Mouse (Mus musculus) left cerebral cortex, postnatal 4 days (tissue): ENCODE measurements around the gene Shroom1. TPM values are rescaled to one million over a fixed set of nuclear protein-coding genes. Genes with fewer than 3 reads are reported as not detected.
A peak's percentile ranks its signal among the peaks of the same experiment; 100 is the strongest.
"Not testable (repeated sequence)": the region's sequence is repeated elsewhere in the genome, so short reads cannot be mapped to it uniquely, and the experiment has no call there.

Experiments used
- DNase-seq: peaks from one replicate; pipeline ENCODE4 v3.0.0-alpha.2; 2022
- intact Hi-C: fragments of 180-260 bp; cut with DNase I; formaldehyde crosslinking; loops from one replicate; pipeline ENCODE4 v1.15.1; 2025
- total RNA-seq, 2 experiments: library from RNA; stranded (reverse); gene quantifications; 2 replicates each; pipeline ENCODE4 v1.2.3; 2021

Gene Shroom1
- total RNA-seq, result 1 to 10 TPM; 2.8 to 3.2 TPM

- DNase-seq, result no peak
Observed at GRCm38 (mm10) chr11:53456474-53457371, at the start of gene Shroom1, which contains the start of gene Gm10447. Gene Shroom1, plus strand, starts transcription at chr11:53457205. Gene Gm10447, minus strand, starts transcription at chr11:53457110.

DNA sequence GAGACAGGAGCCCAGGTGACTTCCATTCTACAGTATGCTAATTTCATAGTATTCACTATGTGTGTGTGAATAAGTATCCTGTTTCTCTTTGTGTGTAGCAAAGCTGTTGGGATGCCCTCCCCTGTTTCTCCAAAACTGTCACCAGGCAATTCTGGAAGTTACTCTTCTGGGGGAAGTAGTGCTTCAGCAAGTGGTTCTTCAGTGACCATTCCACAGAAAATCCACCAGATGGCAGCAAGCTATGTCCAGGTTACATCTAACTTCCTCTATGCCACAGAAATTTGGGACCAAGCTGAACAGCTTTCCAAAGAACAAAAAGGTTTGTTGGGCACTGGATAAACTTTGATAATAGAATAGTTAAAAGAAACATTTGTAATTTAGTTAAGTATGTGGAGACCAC lies 45.3 kb upstream of the Shroom1 start:
- DNase-seq, result no peak
- intact Hi-C loops, result loop anchor here (5.0 to 10.0 kb wide), 2 partner anchors 34 to 127 kb away; no protein-coding TSS in a partner anchor

More at GRCm38 (mm10) chr11:53456474-53457371, at the start of gene Shroom1, which contains the start of gene Gm10447:
- intact Hi-C loops, result no loop called here

GRCm38 (mm10) chr11:53413871-53414270 lies 43.1 kb upstream of the Shroom1 start:
- intact Hi-C loops, result loop anchor here (5.0 to 10.0 kb wide), 2 partner anchors 37 to 129 kb away; no protein-coding TSS in a partner anchor
- DNase-seq, result no peak

DNA sequence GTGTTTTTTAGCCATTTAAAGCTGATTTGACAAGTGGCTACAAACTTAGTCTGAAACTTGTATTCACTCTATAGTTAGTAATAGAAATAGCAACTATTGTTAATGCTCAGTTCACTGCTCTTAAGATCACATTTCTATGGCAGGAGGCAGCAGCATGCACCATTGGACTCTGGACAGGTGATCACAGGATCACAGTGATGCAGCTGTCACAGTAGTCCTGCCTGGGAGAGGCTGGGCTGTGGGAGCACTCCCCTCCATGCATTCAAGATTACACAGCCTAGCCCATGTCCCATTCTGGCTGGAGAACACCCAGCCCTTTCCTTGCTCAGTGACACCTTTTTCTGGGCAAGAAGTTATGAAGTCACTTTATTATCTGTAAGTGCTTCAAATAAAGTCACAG lies 39.0 kb upstream of the Shroom1 start:
- DNase-seq, result no peak
- intact Hi-C loops, result loop anchor here (10.0 kb wide), 1 partner anchor 133 kb away; no protein-coding TSS in a partner anchor

DNA sequence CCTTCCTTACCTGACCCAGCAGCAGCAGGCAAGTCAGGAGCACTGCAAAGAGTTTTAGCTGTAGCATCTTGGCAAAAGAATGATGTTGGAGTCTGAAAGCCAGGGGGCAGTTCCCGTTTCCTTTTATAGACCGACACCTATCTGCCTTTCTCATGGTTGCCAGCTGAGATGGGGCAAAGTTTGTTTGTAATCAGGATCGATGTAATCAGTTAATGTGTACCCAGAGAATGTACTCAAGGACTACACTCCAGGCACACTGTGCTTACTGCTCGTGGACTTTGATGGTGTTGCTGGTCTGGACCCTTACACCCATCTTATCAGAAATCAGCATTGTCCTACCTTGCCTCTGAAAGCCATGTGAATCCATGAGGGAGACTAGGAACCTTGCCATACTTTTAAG lies 34.0 kb upstream of the Shroom1 start, which contains the start of gene Leap2:
TSS of gene Leap2 (minus strand) at position 135 of the 400 bp plus-strand sequence.
- DNase-seq, result no peak
- intact Hi-C loops, result no loop called here

GRCm38 (mm10) chr11:53424826-53425225 lies 32.2 kb upstream of the Shroom1 start:
- DNase-seq, result no peak
- intact Hi-C loops, result no loop called here

- no peak for DNase-seq
- intact Hi-C loops, result no loop called here
Observed at GRCm38 (mm10) chr11:53425251-53425650, 31.8 kb upstream of the Shroom1 start.

GRCm38 (mm10) chr11:53425711-53426255 lies 31.2 kb upstream of the Shroom1 start:
- intact Hi-C loops, result no loop called here

DNA sequence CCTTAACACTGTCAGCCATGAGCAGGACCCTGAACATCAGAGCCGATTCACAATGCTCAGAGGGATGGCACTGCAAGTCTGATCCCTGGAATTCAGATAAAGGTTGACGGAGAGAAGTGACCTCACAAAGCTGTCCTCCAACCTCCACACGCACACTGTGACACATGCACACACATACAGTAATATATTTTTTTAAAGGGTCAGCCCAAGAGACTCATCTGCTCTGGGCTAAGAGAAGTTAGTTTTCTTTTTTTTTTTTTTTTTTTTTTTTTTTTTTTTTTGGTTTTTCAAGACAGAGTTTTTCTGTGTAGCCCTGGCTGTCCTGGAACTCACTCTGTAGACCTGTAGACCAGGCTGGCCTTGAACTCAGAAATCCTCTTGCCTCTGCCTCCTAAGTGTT lies 30.1 kb upstream of the Shroom1 start:
- intact Hi-C loops, DNase-seq: not testable (repeated sequence)

More at GRCm38 (mm10) chr11:53425711-53426255, 31.2 kb upstream of the Shroom1 start:
- no peak for DNase-seq

GRCm38 (mm10) chr11:53427993-53428715 lies 28.9 kb upstream of the Shroom1 start:
- intact Hi-C loops, result no loop called here

GRCm38 (mm10) chr11:53428716-53429057 lies 28.3 kb upstream of the Shroom1 start:
- DNase-seq, result no peak
- intact Hi-C loops, result no loop called here

More at GRCm38 (mm10) chr11:53427993-53428715, 28.9 kb upstream of the Shroom1 start:
- no peak for DNase-seq

GRCm38 (mm10) chr11:53429182-53429581 lies 27.8 kb upstream of the Shroom1 start:
- intact Hi-C loops, result no loop called here

DNA sequence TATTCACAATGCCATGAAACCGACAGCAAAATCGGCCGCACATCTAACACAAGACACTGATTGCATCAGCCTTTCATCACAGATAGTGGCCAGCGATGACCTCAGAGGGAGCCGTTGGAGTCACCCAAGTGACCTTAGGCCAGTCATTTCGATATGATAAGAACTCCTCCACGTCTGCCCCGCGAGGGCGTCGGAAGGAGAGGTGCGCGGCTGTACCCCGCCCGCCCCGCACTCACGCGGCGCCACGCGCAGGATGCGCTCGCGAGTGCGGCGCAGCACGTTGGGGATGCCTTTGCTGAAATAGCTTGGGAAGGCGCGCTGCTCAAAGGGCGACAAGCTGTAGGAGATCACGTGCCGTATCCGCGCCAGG lies 26.7 kb upstream of the Shroom1 start:
- intact Hi-C loops, result no loop called here
- DNase-seq, result no peak

More at GRCm38 (mm10) chr11:53429182-53429581, 27.8 kb upstream of the Shroom1 start:
- DNase-seq, result no peak

GRCm38 (mm10) chr11:53430670-53431346 lies 26.2 kb upstream of the Shroom1 start, which contains the start of the genes Uqcrq and Gdf9:
Gene Uqcrq, minus strand, starts transcription at chr11:53430831.
Gene Gdf9, plus strand, starts transcription at chr11:53431023.
- DNase-seq, result peak; percentile 99
- intact Hi-C loops, result no loop called here

DNA sequence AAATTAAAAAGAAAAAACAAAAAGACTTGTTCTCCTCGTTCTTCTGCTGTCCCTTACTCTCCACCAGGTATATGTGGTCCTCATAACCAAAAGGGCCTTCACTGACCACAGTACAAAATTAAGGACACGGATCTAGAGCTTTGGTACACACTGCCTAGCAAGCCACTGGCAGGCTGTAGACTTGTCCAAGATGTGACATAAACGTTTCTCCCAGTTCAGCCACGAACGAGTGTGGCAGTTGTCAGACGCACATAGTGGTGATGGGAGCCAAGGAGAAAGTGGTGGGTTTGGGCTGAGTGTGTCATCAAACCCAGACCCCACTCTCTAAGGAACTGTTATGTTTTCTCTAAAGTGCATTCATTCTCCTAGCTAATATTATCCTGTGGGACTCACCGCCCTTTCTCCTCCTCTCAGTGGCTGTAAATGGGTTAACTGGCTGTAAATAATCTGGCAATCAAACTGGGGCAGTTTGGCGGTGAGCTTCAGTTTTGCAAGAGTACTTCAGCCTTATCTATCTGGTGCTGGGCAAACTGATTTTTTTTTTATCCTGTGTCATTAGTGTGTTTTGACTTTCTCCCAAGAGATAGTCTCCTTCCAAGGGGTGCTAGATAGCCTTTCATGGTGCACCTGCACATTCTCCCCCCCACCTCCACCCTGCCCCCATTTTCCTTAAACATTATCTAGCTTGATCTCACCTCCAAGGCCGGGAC lies 25.5 kb upstream of the Shroom1 start:
- no peak for DNase-seq
- intact Hi-C loops, result no loop called here

GRCm38 (mm10) chr11:53433057-53433456 lies 23.9 kb upstream of the Shroom1 start:
- DNase-seq, result no peak
- intact Hi-C loops, result no loop called here

DNA sequence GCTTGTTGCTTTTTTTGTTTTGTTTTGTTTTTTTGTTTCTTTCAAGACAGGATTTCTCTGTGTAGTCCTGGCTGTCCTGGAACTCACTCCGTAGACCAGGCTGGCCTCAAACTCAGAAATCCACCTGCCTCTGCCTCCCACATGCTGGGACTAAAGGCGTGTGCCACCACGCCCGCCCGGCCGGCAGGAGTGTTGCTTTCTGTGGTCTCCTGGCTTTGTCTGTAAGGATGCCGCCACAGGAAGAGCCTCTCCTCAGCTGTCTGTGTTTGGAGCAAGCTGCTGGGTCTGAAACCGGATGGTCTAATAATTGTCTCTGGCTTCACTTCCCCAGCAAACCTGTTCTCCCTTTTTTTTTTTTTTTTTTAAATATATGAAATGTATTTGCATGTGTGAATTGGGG lies 21.5 kb upstream of the Shroom1 start:
- intact Hi-C loops, result no loop called here
- no peak for DNase-seq

DNA sequence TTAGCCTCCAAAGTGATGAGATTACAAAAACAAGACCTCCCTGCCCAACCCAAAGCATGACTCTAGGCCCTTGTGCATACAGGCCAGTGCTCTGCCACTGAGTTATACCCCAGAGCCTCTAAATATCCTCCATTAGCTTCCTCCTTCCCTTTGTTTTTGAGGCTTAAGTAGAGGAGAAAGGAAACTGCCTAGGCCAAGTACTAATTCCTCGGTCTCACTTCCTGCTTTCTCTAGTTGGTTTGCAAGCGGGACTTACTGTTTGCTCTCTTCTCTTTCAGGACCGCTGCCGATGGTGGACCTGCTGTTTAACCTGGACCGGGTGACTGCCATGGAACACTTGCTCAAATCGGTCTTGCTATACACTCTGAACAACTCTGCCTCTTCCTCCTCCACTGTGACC lies 20.7 kb upstream of the Shroom1 start:
- intact Hi-C loops, result no loop called here
- no peak for DNase-seq

- intact Hi-C loops, result no loop called here
- DNase-seq, result no peak
Observed at GRCm38 (mm10) chr11:53441921-53442320, 15.1 kb upstream of the Shroom1 start.

DNA sequence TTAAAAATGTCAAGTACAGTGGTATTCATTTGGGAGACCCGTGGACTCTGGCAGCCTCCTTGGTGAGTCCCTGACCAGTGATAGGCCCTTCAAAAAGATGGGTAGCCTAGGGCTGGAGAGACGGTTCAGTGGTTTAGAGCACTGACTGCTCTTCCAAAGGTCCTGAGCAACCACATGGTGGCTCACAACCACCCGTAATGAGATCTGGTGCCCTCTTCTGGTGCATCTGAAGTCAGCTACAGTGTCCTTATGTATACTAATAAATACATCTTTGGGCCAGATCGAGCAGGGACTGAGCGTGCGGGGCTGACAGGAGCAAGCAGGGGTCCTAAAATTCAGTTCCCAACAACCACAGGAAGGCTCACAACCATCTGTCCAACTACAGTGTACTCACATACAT lies 13.1 kb upstream of the Shroom1 start:
- intact Hi-C loops, result no loop called here
- peak; percentile 38 for DNase-seq
